Mouse (Mus musculus) layer of hippocampus, adult 2 months (tissue): ENCODE measurements around the gene Cdkn2b. TPM values are rescaled to one million over a fixed set of nuclear protein-coding genes. Genes with fewer than 3 reads are reported as not detected.

ENCODE experiments used
- DNase-seq, 2 experiments: peaks; one replicate each; pipeline ENCODE4 v3.0.0; 2022; ENCODE audit warnings: low spot score in 2 of 2
- H3K27ac ChIP-seq: fragments of 200-600 bp; 2 replicates; pipeline ENCODE4 v1.8.1; 2022
- H3K4me3 ChIP-seq: fragments of 200-600 bp; 2 replicates; pipeline ENCODE4 v1.8.1; 2022; ENCODE audit warnings: mild to moderate bottlenecking
- CTCF ChIP-seq: fragments of 200-600 bp; conservative IDR thresholded peaks from 2 replicates; pipeline ENCODE4 v1.8.1; 2022; ENCODE audit warnings: antibody characterized with exemption, mild to moderate bottlenecking, moderate library complexity
- total RNA-seq, 2 experiments: library from RNA; stranded (reverse); gene quantifications; 2 replicates each; pipeline ENCODE4 v1.2.3; 2021

Cdkn2b gene
- total RNA-seq, 2 experiments from 2014 or later, result 1.3 to 1.4 TPM

GRCm38 (mm10) chr4:89303281-89303995 lies 7.4 kb downstream of the Cdkn2b start:
- Histone ChIP-seq H3K27ac (no peak overlapping the region), H3K4me3 (no peak overlapping the region)
- no peak for TF ChIP-seq CTCF
- no peak for DNase-seq

GRCm38 (mm10) chr4:89302129-89302528 lies 8.7 kb downstream of the Cdkn2b start:
- no peak for TF ChIP-seq CTCF
- no peak for DNase-seq
- Histone ChIP-seq H3K27ac (no peak overlapping the region), H3K4me3 (no peak overlapping the region)

- no peak overlapping the region for H3K27ac ChIP-seq
- DNase-seq, result no peak
- no peak for TF ChIP-seq CTCF
Measured at GRCm38 (mm10) chr4:89299721-89300120, 11.1 kb downstream of the Cdkn2b start.

GRCm38 (mm10) chr4:89295441-89296220 lies 15.2 kb downstream of the Cdkn2b start:
- peak overlapping the region; percentile 84 for H3K4me3 ChIP-seq
- H3K27ac ChIP-seq, result no peak overlapping the region
- no peak for DNase-seq
- TF ChIP-seq CTCF, result no peak

More at GRCm38 (mm10) chr4:89299721-89300120, 11.1 kb downstream of the Cdkn2b start:
- H3K4me3 ChIP-seq, result no peak overlapping the region

GRCm38 (mm10) chr4:89294486-89295440 lies 16.1 kb downstream of the Cdkn2b start, which contains the start of gene Cdkn2a:
TSS of gene Cdkn2a (minus strand) at chr4:89294653.
- peak; percentile 71 for TF ChIP-seq CTCF
- peak within 1 kb of the TSS; percentile 84 for H3K4me3 ChIP-seq
- H3K27ac ChIP-seq, result no peak within 1 kb of the TSS
- peak in 1 of 2 experiments; percentile 40 for DNase-seq

- Histone ChIP-seq H3K27ac (no peak overlapping the region), H3K4me3 (peak overlapping the region; percentile 84)
- TF ChIP-seq CTCF, result no peak
- DNase-seq, result no peak
Measured at GRCm38 (mm10) chr4:89294091-89294485, 16.8 kb downstream of the Cdkn2b start.

- no peak overlapping the region for H3K27ac ChIP-seq
- H3K4me3 ChIP-seq, result no peak overlapping the region
- TF ChIP-seq CTCF, result no peak
- no peak for DNase-seq
Measured at GRCm38 (mm10) chr4:89293516-89293915, 17.3 kb downstream of the Cdkn2b start.

GRCm38 (mm10) chr4:89289028-89289427 lies 21.8 kb downstream of the Cdkn2b start:
- TF ChIP-seq CTCF, result no peak
- H3K27ac ChIP-seq, result no peak overlapping the region
- DNase-seq, result no peak
- H3K4me3 ChIP-seq, result no peak overlapping the region

- no peak for DNase-seq
- Histone ChIP-seq H3K27ac (no peak overlapping the region), H3K4me3 (no peak overlapping the region)
- no peak for TF ChIP-seq CTCF
Measured at GRCm38 (mm10) chr4:89286566-89286965, 24.3 kb downstream of the Cdkn2b start.

GRCm38 (mm10) chr4:89285688-89286087 lies 25.2 kb downstream of the Cdkn2b start:
- no peak overlapping the region for H3K27ac ChIP-seq
- no peak for TF ChIP-seq CTCF
- no peak overlapping the region for H3K4me3 ChIP-seq
- no peak for DNase-seq

- H3K27ac ChIP-seq, result no peak overlapping the region
- DNase-seq, result no peak
- no peak for TF ChIP-seq CTCF
Measured at GRCm38 (mm10) chr4:89282661-89283060, 28.2 kb downstream of the Cdkn2b start.

GRCm38 (mm10) chr4:89282036-89282566 lies 28.7 kb downstream of the Cdkn2b start:
- DNase-seq, result no peak
- Histone ChIP-seq H3K4me3 (no peak overlapping the region), H3K27ac (no peak overlapping the region)
- peak; percentile 34 for TF ChIP-seq CTCF

More at GRCm38 (mm10) chr4:89282661-89283060, 28.2 kb downstream of the Cdkn2b start:
- H3K4me3 ChIP-seq, result no peak overlapping the region
